Mouse (Mus musculus): ENCODE data around the gene Metrnl. TPM values are rescaled to one million over a fixed set of nuclear protein-coding genes. Genes with fewer than 3 reads are reported as not detected.
"Not testable (repeated sequence)": the region's sequence is repeated elsewhere in the genome, so short reads cannot be mapped to it uniquely, and the experiment has no call there.

The Metrnl gene
- polyA plus RNA-seq (2015; fragmentation: Nextera tagmentation; extraction: Ambion mirVana): 3.5 and 3.7 TPM in 2 replicates

GRCm38 (mm10) chr11:121701244-121701643 is at the start of gene Metrnl:
Gene Metrnl (plus strand): TSS chr11:121701544.
- 72% methylated on average over 5 of the region's 5 CpGs for WGBS (ENCODE audit: insufficient replicate concordance)
- H3K27ac ChIP-seq: no peak within 1 kb of the TSS
- no peak for ATAC-seq (ENCODE audit: low read depth)

GRCm38 (mm10) chr11:121651556-121651955 is 49.8 kb upstream of the Metrnl start:
- Histone ChIP-seq H3K9me3 (replicated peaks) (no peaks in the 10 kb centered on the region), H3K9ac (no peak overlapping the region), H3K4me1 (replicated peaks) (peaks cover 11% of the 10 kb centered on the region; the same call in 1 of the 2 replicates), H3K36me3 (no peaks in the 10 kb centered on the region), H3K4me2 (no peak overlapping the region), H3K27me3 (no peaks in the 10 kb centered on the region), H3K27ac (no peak overlapping the region), H3K4me3 (replicated peaks) (no peak overlapping the region)
- 80% methylated on average over 9 of the region's 9 CpGs for WGBS (ENCODE audit: insufficient replicate concordance)
- DNase-seq (no peak), ATAC-seq (ENCODE audit: low read depth) (no peak)

More at GRCm38 (mm10) chr11:121701244-121701643, at the start of gene Metrnl:
- H3K4me1 ChIP-seq (replicated peaks): peaks cover 4% of the 10 kb centered on the region; the same call in 1 of the 2 replicates
- no peaks in the 10 kb centered on the region for H3K36me3 ChIP-seq
- peak within 1 kb of the TSS; percentile 74 for H3K4me2 ChIP-seq
- H3K9me3 ChIP-seq (replicated peaks): no peaks in the 10 kb centered on the region
- peak within 1 kb of the TSS; percentile 61 for H3K9ac ChIP-seq
- peaks cover 66% of the 10 kb centered on the region for H3K27me3 ChIP-seq
- DNase-seq: no peak
- H3K4me3 ChIP-seq (replicated peaks): peak within 1 kb of the TSS; percentile 61

- H3K4me1 ChIP-seq (replicated peaks): peaks cover 11% of the 10 kb centered on the region; the same call in 1 of the 2 replicates
- no peak overlapping the region for H3K4me2 ChIP-seq
- no peak overlapping the region for H3K27ac ChIP-seq
- 87% methylated on average over 5 of the region's 5 CpGs for WGBS (ENCODE audit: insufficient replicate concordance)
- no peak overlapping the region for H3K9ac ChIP-seq
- no peak overlapping the region for H3K4me3 ChIP-seq (replicated peaks)
- no peaks in the 10 kb centered on the region for H3K27me3 ChIP-seq
- DNase-seq (no peak), ATAC-seq (ENCODE audit: low read depth) (no peak)
- H3K36me3 ChIP-seq: no peaks in the 10 kb centered on the region
- no peaks in the 10 kb centered on the region for H3K9me3 ChIP-seq (replicated peaks)
Observed at GRCm38 (mm10) chr11:121651983-121652382, 49.4 kb upstream of the Metrnl start.

GRCm38 (mm10) chr11:121652547-121653305 is 48.6 kb upstream of the Metrnl start:
- Histone ChIP-seq H3K9me3 (replicated peaks) (no peaks in the 10 kb centered on the region), H3K4me1 (replicated peaks) (peaks cover 11% of the 10 kb centered on the region; the same call in 1 of the 2 replicates), H3K27me3 (no peaks in the 10 kb centered on the region), H3K4me2 (no peak overlapping the region), H3K9ac (no peak overlapping the region), H3K36me3 (no peaks in the 10 kb centered on the region), H3K27ac (no peak overlapping the region), H3K4me3 (replicated peaks) (no peak overlapping the region)
- DNase-seq (peak; percentile 13), ATAC-seq (ENCODE audit: low read depth) (no peak)
- 56% methylated on average over 10 of the region's 10 CpGs for WGBS (ENCODE audit: insufficient replicate concordance)

- 71% methylated on average over 4 of the region's 4 CpGs for WGBS (ENCODE audit: insufficient replicate concordance)
- Histone ChIP-seq H3K4me1 (replicated peaks) (peaks cover 11% of the 10 kb centered on the region; the same call in 1 of the 2 replicates), H3K9ac (no peak overlapping the region), H3K27me3 (no peaks in the 10 kb centered on the region), H3K36me3 (no peaks in the 10 kb centered on the region), H3K9me3 (replicated peaks) (no peaks in the 10 kb centered on the region), H3K27ac (no peak overlapping the region), H3K4me2 (no peak overlapping the region), H3K4me3 (replicated peaks) (no peak overlapping the region)
- no peak for DNase-seq
- no peak for ATAC-seq (ENCODE audit: low read depth)
Observed at GRCm38 (mm10) chr11:121653631-121654030, 47.7 kb upstream of the Metrnl start.

- 73% methylated on average over 9 of the region's 9 CpGs for WGBS (ENCODE audit: insufficient replicate concordance)
- no peak for DNase-seq
- Histone ChIP-seq H3K36me3 (no peaks in the 10 kb centered on the region), H3K4me3 (replicated peaks) (no peak overlapping the region), H3K27ac (no peak overlapping the region), H3K9me3 (replicated peaks) (no peaks in the 10 kb centered on the region), H3K4me2 (no peak overlapping the region), H3K4me1 (replicated peaks) (peaks cover 11% of the 10 kb centered on the region; the same call in 1 of the 2 replicates), H3K27me3 (no peaks in the 10 kb centered on the region), H3K9ac (no peak overlapping the region)
- ATAC-seq (ENCODE audit: low read depth): no peak
Observed at GRCm38 (mm10) chr11:121654406-121654945, 46.9 kb upstream of the Metrnl start.

GRCm38 (mm10) chr11:121655166-121655806 is 46.1 kb upstream of the Metrnl start:
- H3K27ac ChIP-seq: no peak overlapping the region
- no peaks in the 10 kb centered on the region for H3K9me3 ChIP-seq (replicated peaks)
- WGBS (ENCODE audit: insufficient replicate concordance): 37% methylated on average over 6 of the region's 6 CpGs
- H3K27me3 ChIP-seq: no peaks in the 10 kb centered on the region
- no peak for DNase-seq
- ATAC-seq (ENCODE audit: low read depth): no peak
- H3K4me1 ChIP-seq (replicated peaks): peaks cover 11% of the 10 kb centered on the region; the same call in 1 of the 2 replicates
- H3K36me3 ChIP-seq: no peaks in the 10 kb centered on the region
- H3K9ac ChIP-seq: no peak overlapping the region
- H3K4me2 ChIP-seq: no peak overlapping the region
- H3K4me3 ChIP-seq (replicated peaks): no peak overlapping the region

- H3K27me3 ChIP-seq: no peaks in the 10 kb centered on the region
- H3K9me3 ChIP-seq (replicated peaks): no peaks in the 10 kb centered on the region
- H3K36me3 ChIP-seq: no peaks in the 10 kb centered on the region
- peaks cover 11% of the 10 kb centered on the region; the same call in 1 of the 2 replicates for H3K4me1 ChIP-seq (replicated peaks)
- 56% methylated on average over 6 of the region's 6 CpGs for WGBS (ENCODE audit: insufficient replicate concordance)
- no peak overlapping the region for H3K4me2 ChIP-seq
- H3K27ac ChIP-seq: no peak overlapping the region
- H3K9ac ChIP-seq: no peak overlapping the region
- DNase-seq (no peak), ATAC-seq (ENCODE audit: low read depth) (no peak)
- no peak overlapping the region for H3K4me3 ChIP-seq (replicated peaks)
Observed at GRCm38 (mm10) chr11:121655807-121656511, 45.4 kb upstream of the Metrnl start.

GRCm38 (mm10) chr11:121658151-121658550 is 43.2 kb upstream of the Metrnl start:
- DNase-seq: no peak
- Histone ChIP-seq H3K4me2 (no peak overlapping the region), H3K4me3 (replicated peaks) (no peak overlapping the region), H3K27ac (no peak overlapping the region), H3K9ac (no peak overlapping the region), H3K4me1 (replicated peaks) (peaks cover 11% of the 10 kb centered on the region; the same call in 1 of the 2 replicates), H3K36me3 (no peaks in the 10 kb centered on the region), H3K9me3 (replicated peaks) (no peaks in the 10 kb centered on the region), H3K27me3 (no peaks in the 10 kb centered on the region)
- no peak for ATAC-seq (ENCODE audit: low read depth)
- 42% methylated on average over 1 of the region's 1 CpGs for WGBS (ENCODE audit: insufficient replicate concordance)

- not testable (repeated sequence) for H3K4me1 ChIP-seq (replicated peaks); H3K27ac ChIP-seq; H3K9ac ChIP-seq; H3K36me3 ChIP-seq; H3K9me3 ChIP-seq (replicated peaks); H3K4me3 ChIP-seq (replicated peaks); H3K27me3 ChIP-seq; DNase-seq; H3K4me2 ChIP-seq; ATAC-seq (ENCODE audit: low read depth)
- 56% methylated on average over 2 of the region's 2 CpGs for WGBS (ENCODE audit: insufficient replicate concordance)
Observed at GRCm38 (mm10) chr11:121660604-121661003, 40.7 kb upstream of the Metrnl start.

GRCm38 (mm10) chr11:121661116-121661515 is 40.2 kb upstream of the Metrnl start:
- Histone ChIP-seq H3K36me3 (no peaks in the 10 kb centered on the region), H3K9me3 (replicated peaks) (no peaks in the 10 kb centered on the region), H3K9ac (no peak overlapping the region), H3K27ac (no peak overlapping the region), H3K4me2 (no peak overlapping the region), H3K4me1 (replicated peaks) (0 out of 2 replicates have a peak, but pooled peaks cover 1% of the 10 kb centered on the region), H3K4me3 (replicated peaks) (no peak overlapping the region), H3K27me3 (no peaks in the 10 kb centered on the region)
- ATAC-seq (ENCODE audit: low read depth): no peak
- WGBS (ENCODE audit: insufficient replicate concordance): 73% methylated on average over 2 of the region's 2 CpGs
- DNase-seq: no peak
